Mouse (Mus musculus) forebrain, embryonic 11.5 days (tissue): ENCODE data around the gene Fbxw21. TPM values are rescaled to one million over a fixed set of nuclear protein-coding genes. Genes with fewer than 3 reads are reported as not detected.
"Not testable (repeated sequence)": the region's sequence is repeated elsewhere in the genome, so short reads cannot be mapped to it uniquely, and the experiment has no call there.

Source experiments
- ATAC-seq: fragments of 200-750 bp; cut with Nextera tagmentation; replicated peaks from 2 replicates; pipeline ENCODE4 v1.8.0; 2017; ENCODE audit warnings: moderate TSS enrichment; ENCODE audit not compliant: low FRiP score
- DNase-seq: peaks from one replicate; pipeline ENCODE4 v3.0.0-alpha.2; 2017; ENCODE audit warnings: low spot score
- H3K27ac ChIP-seq: fragments of 300-500 bp; sonication (generic); 2 replicates; pipeline ENCODE4 v1.5.1; 2014; ENCODE audit warnings: low read depth, low read length
- H3K27me3 ChIP-seq: fragments of 300-500 bp; sonication (generic); 2 replicates; pipeline ENCODE4 v1.6.1; 2014; ENCODE audit warnings: mild to moderate bottlenecking, low read length, mixed read lengths; ENCODE audit not compliant: control insufficient read depth, insufficient read depth
- H3K36me3 ChIP-seq: fragments of 300-500 bp; sonication (generic); 2 replicates; pipeline ENCODE4 v1.6.1; 2014; ENCODE audit warnings: mild to moderate bottlenecking, low read length, moderate library complexity, mixed read lengths; ENCODE audit not compliant: control insufficient read depth, insufficient read depth
- H3K4me1 ChIP-seq: fragments of 300-500 bp; sonication (generic); replicated peaks from 2 replicates; pipeline ENCODE4 v1.6.1; 2014; ENCODE audit warnings: low read length, mixed read lengths; ENCODE audit not compliant: control insufficient read depth, insufficient read depth
- H3K4me2 ChIP-seq: fragments of 300-500 bp; sonication (generic); 2 replicates; pipeline ENCODE4 v1.6.1; 2014; ENCODE audit warnings: low read depth, mild to moderate bottlenecking, low read length, moderate library complexity, mixed read lengths; ENCODE audit not compliant: severe bottlenecking
- H3K4me3 ChIP-seq: fragments of 300-500 bp; sonication (generic); 2 replicates; pipeline ENCODE4 v1.5.1; 2014; ENCODE audit warnings: low read depth, low read length
- H3K9ac ChIP-seq: fragments of 300-500 bp; sonication (generic); 2 replicates; pipeline ENCODE4 v1.6.1; 2014; ENCODE audit warnings: low read length
- H3K9me3 ChIP-seq: fragments of 300-500 bp; sonication (generic); 2 replicates; pipeline ENCODE4 v1.6.1; 2016; ENCODE audit warnings: low read length, mixed read lengths; ENCODE audit not compliant: control insufficient read depth
- WGBS: fragments of 180-500 bp; shearing (Covaris S2); extraction: QIAGEN DNeasy Blood & Tissue Kit; methylation state at CpG from one replicate; pipeline ENCODE4 v1.1.7; 2014; 5-methylcytosine and 5-hydroxymethylcytosine counted together
- polyA plus RNA-seq: library from polyadenylated mRNA; unstranded; fragments of >200 nt; fragmentation: Nextera tagmentation; extraction: Ambion mirVana; gene quantifications from 2 replicates; pipeline ENCODE4 v1.2.1, GENCODE M21; 2014

The Fbxw21 gene
- not detected in 2 replicates for polyA plus RNA-seq

- H3K4me1 ChIP-seq, result no peaks in the 10 kb centered on the region
- DNase-seq (no peak), ATAC-seq (no peak)
- H3K27me3 ChIP-seq, result no peaks in the 10 kb centered on the region
- no peak within 1 kb of the TSS for H3K4me2 ChIP-seq
- no peak within 1 kb of the TSS for H3K4me3 ChIP-seq
- H3K9me3 ChIP-seq, result no peaks in the 10 kb centered on the region
- H3K36me3 ChIP-seq, result no peaks in the 10 kb centered on the region
- WGBS, result 72% methylated on average over 3 of the region's 3 CpGs
- no peak within 1 kb of the TSS for H3K27ac ChIP-seq
- H3K9ac ChIP-seq, result no peak within 1 kb of the TSS
Observed at GRCm38 (mm10) chr9:109161941-109162340, at the start of gene Fbxw21. Gene Fbxw21 (minus strand): TSS chr9:109162041.

DNA sequence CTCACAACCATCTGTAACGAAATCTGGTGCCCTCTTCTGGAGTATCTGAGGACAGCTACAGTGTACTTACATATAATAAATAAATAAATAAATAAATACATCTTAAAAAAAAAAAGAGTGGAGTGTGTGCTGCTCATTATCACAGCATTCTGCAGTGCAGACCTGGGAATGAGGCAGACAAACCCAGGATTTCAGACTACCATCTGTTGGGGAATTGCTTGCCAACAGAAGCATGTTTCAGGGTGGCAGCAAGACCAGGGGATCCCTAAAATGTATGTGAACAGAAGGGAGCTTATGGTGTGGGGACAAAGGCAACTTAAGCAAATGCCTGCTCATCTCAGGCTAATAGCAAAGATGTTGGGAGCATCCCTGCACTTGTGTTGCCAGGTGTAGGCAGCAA, 39.5 kb upstream of the Fbxw21 start:
- 71% methylated on average over 1 of the region's 1 CpGs for WGBS

GRCm38 (mm10) chr9:109200349-109200748, 38.5 kb upstream of the Fbxw21 start:
- Histone ChIP-seq H3K27ac (no peak overlapping the region), H3K36me3 (no peaks in the 10 kb centered on the region), H3K9me3 (no peaks in the 10 kb centered on the region), H3K4me3 (no peak overlapping the region), H3K27me3 (no peaks in the 10 kb centered on the region), H3K4me1 (no peaks in the 10 kb centered on the region), H3K4me2 (no peak overlapping the region), H3K9ac (no peak overlapping the region)
- no peak for DNase-seq
- WGBS, result 88% methylated on average over 1 of the region's 1 CpGs
- ATAC-seq, result no peak

More for the DNA sequence above, 39.5 kb upstream of the Fbxw21 start:
- not testable (repeated sequence) for H3K4me2 ChIP-seq, H3K9me3 ChIP-seq, H3K9ac ChIP-seq, H3K36me3 ChIP-seq, H3K4me1 ChIP-seq, DNase-seq, H3K27me3 ChIP-seq, H3K4me3 ChIP-seq, H3K27ac ChIP-seq, ATAC-seq

GRCm38 (mm10) chr9:109199353-109199752, 37.5 kb upstream of the Fbxw21 start:
- WGBS, result 90% methylated on average over 1 of the region's 1 CpGs

DNA sequence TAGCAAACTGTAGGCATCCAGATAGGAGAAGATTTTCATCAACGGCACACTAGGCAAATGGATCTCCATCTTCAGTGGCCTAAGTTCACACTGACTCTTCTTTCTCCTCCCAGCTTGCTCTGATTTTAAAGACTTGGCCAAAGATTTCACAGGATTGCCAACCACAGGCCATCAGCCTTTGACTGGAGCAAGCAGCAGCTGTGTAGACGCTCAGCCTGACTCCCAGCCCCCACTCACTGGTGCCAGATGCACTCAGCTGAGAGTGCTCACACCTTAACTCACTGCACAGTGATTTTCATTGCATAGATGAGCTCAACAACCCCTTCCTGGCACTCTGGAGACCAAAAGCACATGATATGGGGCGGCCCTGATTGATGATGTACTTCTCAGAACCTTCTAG, 34.0 kb upstream of the Fbxw21 start, which contains the start of gene Fbxw13:
TSS of gene Fbxw13 (minus strand) at position 101 of the 400 bp plus-strand sequence.
- WGBS, result 83% methylated on average over 3 of the region's 3 CpGs
- DNase-seq, result not testable (repeated sequence)

More at GRCm38 (mm10) chr9:109199353-109199752, 37.5 kb upstream of the Fbxw21 start:
- no peaks in the 10 kb centered on the region for H3K9me3 ChIP-seq
- H3K4me1 ChIP-seq, result no peaks in the 10 kb centered on the region
- no peak overlapping the region for H3K4me2 ChIP-seq
- no peak overlapping the region for H3K4me3 ChIP-seq
- no peaks in the 10 kb centered on the region for H3K36me3 ChIP-seq
- no peak for ATAC-seq
- H3K27ac ChIP-seq, result no peak overlapping the region
- H3K27me3 ChIP-seq, result no peaks in the 10 kb centered on the region
- DNase-seq, result no peak
- no peak overlapping the region for H3K9ac ChIP-seq

DNA sequence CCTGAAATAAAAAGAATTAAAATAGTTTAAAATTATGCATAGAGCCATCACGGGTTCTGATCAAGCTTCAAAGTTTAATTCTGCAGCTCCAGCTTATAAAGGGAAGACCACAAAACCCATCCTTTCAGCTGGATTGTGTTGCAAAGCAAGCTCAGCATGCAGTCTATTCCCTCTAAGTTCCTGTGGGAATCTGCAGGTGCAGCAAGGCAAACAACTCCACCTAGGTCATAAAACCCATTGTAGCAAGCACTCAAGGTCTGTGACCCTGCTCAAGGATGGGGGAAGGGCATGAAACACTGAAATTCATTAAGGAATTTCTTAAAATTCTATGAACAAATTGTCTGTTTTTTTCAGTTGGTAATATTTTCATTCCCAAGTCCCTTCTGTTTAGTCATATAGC, 15.4 kb upstream of the Fbxw21 start:
- Histone ChIP-seq H3K9ac (no peak overlapping the region), H3K4me3 (no peak overlapping the region), H3K9me3 (no peaks in the 10 kb centered on the region), H3K27ac (no peak overlapping the region), H3K36me3 (no peaks in the 10 kb centered on the region), H3K27me3 (no peaks in the 10 kb centered on the region), H3K4me1 (no peaks in the 10 kb centered on the region), H3K4me2 (no peak overlapping the region)
- DNase-seq (no peak), ATAC-seq (no peak)
- 83% methylated on average over 1 of the region's 1 CpGs for WGBS

More for the DNA sequence above, 34.0 kb upstream of the Fbxw21 start, which contains the start of gene Fbxw13:
- not testable (repeated sequence) for ATAC-seq, H3K4me3 ChIP-seq, H3K9ac ChIP-seq, H3K9me3 ChIP-seq, H3K27me3 ChIP-seq, H3K27ac ChIP-seq, H3K4me1 ChIP-seq, H3K36me3 ChIP-seq, H3K4me2 ChIP-seq

- Histone ChIP-seq H3K36me3 (no peaks in the 10 kb centered on the region), H3K27me3 (no peaks in the 10 kb centered on the region), H3K27ac (no peak overlapping the region), H3K4me1 (no peaks in the 10 kb centered on the region), H3K9ac (no peak overlapping the region), H3K9me3 (no peaks in the 10 kb centered on the region), H3K4me2 (no peak overlapping the region), H3K4me3 (no peak overlapping the region)
- DNase-seq (no peak), ATAC-seq (no peak)
- 83% methylated on average over 1 of the region's 1 CpGs for WGBS
Observed at GRCm38 (mm10) chr9:109176301-109176700, 14.5 kb upstream of the Fbxw21 start.

DNA sequence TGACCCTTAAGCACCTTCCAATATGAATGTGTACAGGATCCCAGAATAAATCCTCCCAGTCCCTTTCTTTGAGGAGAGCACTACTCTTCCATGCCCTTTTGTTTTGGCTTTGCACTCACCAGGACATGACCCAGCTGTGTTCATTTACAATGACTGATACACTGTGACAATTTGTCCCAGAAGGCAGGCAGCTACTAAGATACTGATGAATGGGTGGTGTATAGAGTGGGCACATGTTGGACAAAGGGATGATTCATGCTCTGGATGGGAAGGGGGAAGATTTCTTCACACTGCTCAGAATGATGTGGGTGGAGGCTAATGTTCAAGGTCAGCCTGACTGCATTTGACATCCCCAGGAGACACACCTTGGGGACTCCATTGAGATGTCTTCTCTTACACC, 5.5 kb upstream of the Fbxw21 start:
- Histone ChIP-seq H3K36me3 (no peaks in the 10 kb centered on the region), H3K9me3 (no peaks in the 10 kb centered on the region), H3K4me3 (no peak overlapping the region), H3K4me1 (no peaks in the 10 kb centered on the region), H3K27ac (no peak overlapping the region), H3K4me2 (no peak overlapping the region), H3K9ac (no peak overlapping the region), H3K27me3 (no peaks in the 10 kb centered on the region)
- DNase-seq, result no peak
- no peak for ATAC-seq

DNA sequence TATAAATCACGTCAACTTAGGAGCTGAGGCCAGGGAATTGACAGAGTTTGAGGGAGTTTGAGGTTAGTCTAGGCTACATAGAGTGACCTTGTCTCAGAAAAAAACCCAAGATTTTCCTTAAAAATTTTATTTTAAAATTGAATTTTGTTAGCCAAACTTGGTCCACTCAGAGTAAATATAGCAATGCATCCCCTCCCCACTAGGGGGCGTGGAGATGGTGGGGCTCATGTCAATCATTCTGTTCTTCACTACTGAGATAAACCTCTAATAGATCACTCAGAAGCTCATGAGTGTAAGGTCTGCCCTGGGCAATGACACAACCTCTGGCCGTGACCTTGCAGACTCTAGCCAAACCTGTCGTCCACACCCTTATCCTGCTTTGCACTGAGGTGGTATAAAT, 21.4 kb downstream of the Fbxw21 start:
- H3K4me3 ChIP-seq, H3K9ac ChIP-seq, H3K4me1 ChIP-seq, H3K9me3 ChIP-seq, H3K27ac ChIP-seq, ATAC-seq, H3K27me3 ChIP-seq, H3K36me3 ChIP-seq, H3K4me2 ChIP-seq, DNase-seq: not testable (repeated sequence)
- WGBS, result 71% methylated on average over 4 of the region's 4 CpGs
